Mouse (Mus musculus): ENCODE results near the gene Usp47.
"Not testable (repeated sequence)": the region's sequence is repeated elsewhere in the genome, so short reads cannot be mapped to it uniquely, and the experiment has no call there.

The Usp47 gene

DNA sequence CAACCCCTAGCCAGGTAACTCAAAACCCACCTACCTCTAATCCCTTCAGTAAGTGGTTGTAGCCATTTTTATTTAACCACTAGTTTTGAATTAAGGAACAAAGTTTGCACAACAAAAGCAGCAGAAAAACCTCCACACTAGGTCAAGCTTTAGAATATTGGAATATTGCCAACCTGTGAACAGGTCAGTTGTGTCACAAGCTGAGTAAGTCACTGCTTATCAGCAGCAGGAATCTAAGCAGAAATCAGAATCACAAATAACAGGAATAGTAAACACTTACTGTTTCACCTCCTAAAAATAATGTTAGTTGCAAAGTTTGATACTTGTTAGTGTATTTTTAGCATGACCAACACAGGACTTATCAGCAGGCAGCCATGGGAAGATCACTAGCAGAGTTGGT, 17.0 kb downstream of the Usp47 start:
- DNase-seq (ENCODE audit: low read depth, low spot score): no peak

DNA sequence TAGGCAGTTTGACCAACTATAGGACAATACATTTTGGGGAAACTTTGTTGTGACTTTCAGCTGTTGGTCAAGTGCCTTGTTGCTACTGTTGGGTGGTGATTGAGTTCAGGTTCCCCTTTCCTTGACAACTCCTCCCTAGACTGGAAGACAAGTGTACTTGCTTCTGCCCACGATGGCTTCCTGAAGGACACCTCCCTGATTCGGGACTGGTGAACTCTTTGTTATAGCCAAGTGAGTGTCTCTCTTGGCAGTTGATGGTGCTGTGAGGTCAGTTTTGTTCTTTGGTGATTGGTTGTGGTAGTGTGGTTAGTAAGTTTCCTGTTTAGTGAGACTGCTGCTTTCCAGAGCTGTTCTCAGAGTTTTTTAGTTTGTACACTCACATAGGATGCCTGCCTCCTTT, 19.5 kb downstream of the Usp47 start:
- no peak for DNase-seq (ENCODE audit: low read depth, low spot score)

DNA sequence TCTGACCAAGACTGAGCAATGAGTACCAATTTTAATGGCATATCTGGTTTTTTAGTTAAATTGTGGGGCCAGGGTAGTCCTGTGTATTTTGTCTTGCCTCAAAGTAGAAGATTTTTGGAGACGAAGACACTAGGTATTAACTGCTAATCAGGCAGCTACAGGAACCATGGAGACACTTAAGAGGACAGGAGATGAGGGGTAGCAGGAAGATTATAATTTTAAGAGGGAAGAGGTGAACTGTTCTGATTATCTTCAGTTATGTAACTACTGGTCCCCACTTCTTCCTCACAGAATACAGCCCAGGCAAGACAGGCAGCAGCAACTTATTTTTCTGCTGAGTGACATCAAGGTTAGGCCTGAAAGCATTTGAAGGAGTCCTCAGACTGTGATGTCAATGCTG, 21.9 kb downstream of the Usp47 start:
- DNase-seq (ENCODE audit: low read depth, low spot score): no peak

DNA sequence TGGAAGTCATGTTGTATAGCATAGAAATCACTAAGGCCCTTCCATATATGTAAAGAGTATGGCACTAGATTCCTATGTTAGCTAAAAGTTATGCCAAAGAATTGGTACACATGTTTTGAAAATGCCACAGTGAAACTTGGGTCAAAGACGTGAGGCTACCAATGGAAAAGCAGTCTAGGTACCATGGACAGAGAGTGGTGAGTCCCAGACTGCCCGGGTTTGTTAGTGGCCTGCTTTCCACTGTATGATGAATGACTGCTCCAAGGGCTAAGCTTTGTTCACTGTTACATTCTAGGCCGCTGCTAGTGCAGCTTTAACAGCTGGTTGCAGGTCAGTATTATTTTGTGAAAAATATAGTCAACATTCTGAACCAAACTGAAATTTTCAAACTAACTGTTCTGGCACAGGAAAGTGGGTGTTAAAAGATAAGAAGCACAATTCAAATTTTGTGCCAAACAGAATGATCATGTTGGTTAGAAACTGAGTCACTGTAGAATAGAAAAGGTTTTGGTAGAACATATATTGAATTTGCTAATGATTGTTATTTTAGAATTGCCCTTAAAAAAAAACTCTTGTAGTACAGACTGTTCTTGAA, 22.6 kb downstream of the Usp47 start:
- no peak for DNase-seq (ENCODE audit: low read depth, low spot score)

DNA sequence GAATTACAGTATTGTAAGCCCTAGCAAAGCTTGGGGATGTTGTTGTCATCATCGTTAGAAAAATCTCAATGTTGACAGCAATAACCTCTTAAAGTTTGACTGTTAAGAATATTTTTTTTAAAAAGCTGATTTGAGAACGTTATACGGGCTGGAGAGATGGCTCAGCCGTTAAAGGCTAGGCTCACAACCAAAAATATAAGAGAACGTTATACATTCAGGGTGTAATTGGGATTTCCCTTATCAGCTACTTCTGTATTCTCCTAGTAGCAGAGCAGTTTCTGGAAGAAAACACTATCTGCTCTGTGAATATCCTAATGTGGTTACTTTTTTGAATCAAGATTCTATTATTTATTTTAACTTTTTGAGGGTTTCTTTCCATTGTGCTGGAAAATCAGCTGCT, 25.3 kb downstream of the Usp47 start:
- no peak for DNase-seq (ENCODE audit: low read depth, low spot score)

DNA sequence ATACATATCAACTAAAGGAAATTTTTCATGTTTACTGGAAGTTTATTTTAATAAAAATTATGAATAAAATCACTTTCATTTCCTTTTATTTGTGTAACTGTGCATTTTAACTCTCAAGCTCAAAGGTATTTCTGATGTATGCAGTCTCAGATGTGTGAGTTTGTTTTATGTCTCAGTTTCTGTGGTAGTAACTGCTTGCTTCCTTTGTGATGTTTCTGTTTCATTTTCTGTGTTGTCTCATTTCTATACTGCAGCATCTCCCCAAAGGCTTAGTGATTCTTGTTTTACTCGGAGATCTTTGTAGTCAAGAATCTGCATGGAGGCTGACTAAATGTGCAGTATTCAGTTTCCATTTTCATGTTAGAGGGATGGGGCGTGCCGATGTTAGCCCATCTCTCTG, 30.4 kb downstream of the Usp47 start:
- no peak for DNase-seq (ENCODE audit: low read depth, low spot score)

DNA sequence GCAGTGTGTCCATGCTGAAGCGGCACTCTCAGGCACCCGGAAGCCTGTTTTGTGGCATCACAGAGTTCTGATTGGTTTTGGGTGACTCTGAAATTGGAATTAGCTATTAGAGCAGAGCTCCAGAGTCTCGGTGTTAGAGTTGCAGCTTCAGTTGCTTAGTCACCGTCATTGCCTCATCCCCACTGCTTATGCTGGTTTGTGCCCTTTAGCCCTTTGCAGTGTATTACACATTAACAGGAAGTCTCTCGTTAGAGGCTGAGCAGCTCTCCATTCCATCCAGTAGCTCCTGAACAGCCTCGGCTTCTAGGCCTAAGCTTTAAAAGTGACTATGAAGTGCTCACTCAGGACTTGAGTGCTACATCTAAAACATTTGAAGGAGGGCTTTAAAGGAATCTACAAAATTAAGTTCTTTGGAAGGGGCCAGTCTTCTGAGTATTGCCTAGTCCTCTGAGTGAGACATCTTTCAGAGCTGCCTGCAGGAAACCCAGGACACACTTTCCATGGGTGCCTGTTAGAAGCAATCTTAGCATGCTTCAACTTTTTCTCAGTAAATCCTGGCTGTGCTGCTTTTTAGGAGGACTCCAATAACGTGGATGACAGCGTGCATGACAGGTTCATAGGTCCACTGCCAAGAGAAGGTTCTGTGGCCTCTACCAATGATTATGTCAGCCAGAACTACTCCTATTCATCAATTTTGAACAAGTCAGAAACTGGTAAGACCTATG, 32.8 kb downstream of the Usp47 start:
- DNase-seq (ENCODE audit: low read depth, low spot score): no peak

DNA sequence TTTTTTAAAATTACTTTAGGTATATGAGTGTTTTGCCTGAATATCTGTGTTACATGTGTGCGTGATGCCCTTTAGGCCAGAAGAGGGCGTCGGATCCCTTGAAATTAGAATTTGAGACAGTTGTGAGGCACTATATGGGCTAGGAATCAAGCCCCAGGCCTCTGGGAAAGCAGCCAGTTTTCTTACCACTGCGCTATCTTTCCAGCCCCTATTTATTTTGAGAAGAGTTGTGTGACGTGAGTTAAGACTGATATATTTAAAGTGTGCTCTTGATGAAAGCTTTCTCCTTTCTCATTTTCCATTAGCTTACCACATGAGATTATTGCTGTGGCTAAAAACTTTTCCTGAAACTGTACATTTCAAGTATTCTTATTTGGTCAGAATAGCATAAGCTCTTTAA, 51.6 kb downstream of the Usp47 start:
- DNase-seq (ENCODE audit: low read depth, low spot score): no peak

DNA sequence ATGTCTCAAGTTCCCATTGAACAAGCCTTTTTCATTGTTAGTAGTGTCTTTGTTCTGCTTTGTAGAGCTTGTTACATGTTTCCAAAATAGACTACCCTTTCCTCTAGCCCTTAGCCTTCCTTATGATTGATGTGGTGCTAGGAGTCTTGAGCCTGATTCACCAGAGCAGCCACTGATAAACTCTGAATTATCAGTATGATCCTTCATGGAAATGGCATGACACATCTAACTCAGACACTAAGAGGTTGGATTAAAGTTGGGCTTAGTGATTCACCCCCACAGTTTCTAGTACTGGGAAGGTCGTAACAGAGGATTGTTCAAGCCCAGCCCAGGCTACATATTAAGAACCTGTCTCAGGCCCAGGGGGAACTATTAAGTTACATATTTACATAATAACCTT, 59.3 kb downstream of the Usp47 start:
- no peak for DNase-seq (ENCODE audit: low read depth, low spot score)

DNA sequence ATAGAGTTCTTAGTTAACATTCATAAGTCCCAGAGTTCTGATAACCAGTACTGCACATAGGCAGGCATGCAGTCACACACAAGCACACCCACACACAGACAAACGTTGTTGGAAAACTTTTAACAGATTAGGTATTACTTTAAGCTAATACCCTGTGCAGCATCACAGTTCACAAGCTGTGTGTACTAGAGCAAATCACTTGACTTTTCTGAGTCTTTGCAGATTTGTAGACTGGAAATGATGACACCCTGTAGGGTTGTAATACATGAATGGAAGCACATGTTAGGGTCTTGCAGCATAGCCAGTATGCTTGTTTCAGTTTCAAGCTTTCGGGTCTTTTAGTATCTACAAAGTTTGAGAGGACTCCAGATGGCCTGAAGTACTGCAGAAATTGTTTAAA, 60.9 kb downstream of the Usp47 start:
- no peak for DNase-seq (ENCODE audit: low read depth, low spot score)

DNA sequence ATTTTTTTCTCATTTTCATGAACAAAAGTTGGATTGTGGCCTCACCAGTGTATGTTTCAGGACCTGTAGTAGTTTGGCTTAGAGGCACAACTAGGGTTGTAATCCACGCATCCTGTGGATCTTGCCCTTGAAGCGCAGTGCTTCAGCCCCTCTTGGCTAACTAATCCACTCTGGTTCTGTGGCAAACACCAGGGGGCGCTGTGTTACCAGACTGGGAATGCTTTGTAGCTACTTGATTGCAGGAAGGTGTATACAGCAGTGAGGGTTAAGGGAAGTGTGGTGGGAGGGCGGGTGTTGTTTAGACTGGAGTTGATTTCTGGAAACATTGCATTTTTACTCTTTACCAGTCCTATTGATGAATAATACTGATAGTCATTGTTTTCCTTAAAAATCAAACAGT, 61.8 kb downstream of the Usp47 start:
- DNase-seq (ENCODE audit: low read depth, low spot score): peak; percentile 79

DNA sequence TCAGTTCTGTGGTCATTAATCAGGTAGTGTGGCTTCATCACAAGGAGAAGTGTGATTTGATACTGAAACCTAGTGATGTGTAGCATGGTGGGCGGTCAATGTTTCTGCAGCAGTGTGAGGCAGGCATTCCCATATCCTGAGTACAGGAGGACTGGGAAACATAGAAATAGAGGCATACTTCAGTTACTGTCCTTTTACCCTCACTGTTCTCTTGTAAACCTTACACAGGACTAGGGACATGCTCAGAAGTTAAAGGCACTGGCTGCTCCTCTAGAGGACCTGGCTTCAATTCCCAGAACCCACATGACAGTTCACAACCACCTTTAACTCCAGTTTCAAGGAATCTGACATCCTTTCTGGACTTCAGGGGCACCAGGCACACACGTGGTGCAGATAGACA, 62.9 kb downstream of the Usp47 start:
- no peak for DNase-seq (ENCODE audit: low read depth, low spot score)

DNA sequence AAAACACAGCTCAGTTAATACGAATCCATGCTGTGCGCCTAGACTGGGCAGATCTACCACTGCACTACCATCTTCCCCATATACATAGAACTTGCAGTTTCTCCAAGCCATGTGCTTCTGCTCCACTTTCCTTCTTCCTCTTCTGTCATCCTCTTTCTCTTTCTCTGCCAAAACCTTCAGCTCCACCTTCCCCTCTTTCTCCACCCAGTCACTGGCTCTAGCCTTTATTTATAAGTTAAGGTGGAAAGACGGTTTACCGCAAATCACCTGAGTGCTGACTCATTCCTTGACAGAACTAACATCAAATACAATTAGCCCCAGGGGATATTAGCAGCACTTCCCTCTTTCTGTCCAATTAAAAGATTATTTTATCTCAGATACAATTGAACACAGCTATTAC, 71.6 kb downstream of the Usp47 start:
- DNase-seq (ENCODE audit: low read depth, low spot score): not testable (repeated sequence)

DNA sequence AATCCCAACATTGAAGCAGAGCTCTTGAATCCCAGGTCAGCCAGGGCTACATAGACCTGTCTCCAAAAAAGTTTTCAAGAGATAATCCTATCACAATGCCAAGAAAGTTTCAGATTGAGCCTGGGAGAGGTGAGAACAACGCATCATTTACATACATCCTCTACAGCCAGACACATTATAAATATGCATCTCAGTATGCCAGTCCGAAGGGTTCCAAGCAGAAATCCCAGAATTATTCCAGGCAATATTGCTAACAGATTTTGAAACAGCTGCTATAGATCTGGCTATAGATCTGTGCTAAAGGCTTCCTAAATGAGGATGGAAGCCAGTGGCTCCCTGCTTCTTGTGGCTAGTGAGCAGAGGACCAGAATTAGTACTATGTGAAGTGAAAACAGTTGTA, 77.6 kb downstream of the Usp47 start:
- DNase-seq (ENCODE audit: low read depth, low spot score): no peak

DNA sequence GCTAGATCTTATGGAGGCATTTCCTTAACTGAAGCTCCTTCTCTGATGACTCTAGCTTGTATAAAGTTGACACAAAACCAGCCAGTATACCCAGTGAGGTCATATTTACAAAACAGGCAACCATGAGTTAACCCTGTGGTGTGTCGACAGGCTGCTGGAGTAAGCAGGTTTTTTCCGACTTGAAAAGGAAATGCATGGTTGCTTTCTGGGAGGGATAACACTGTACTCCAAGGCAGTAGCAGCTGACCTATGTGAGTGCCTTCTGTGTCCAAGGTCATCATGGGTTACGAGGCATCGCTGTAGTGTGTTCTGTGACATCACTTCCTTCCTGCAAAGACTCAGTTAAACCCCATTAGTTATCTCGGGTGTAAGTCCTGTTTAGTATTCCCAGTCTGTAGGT, 79.6 kb downstream of the Usp47 start:
- no peak for DNase-seq (ENCODE audit: low read depth, low spot score)

DNA sequence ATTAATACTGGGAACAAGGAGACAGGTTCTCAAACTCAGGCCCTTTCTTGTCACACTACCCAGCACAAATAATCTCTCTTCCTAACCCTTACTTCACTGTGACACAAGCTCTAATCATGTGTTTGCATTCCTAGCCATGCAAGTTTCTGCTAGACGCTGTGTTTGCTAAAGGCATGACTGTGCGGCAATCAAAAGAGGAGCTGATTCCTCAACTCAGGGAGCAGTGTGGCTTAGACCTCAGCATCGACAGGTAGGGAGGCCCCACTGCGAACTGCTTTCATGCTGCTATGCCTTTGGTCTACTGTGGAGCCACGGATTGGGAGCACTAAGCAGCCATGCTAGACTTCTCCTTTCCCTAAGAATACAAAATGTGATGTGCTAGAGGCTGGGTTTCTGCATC, 80.5 kb downstream of the Usp47 start:
- DNase-seq (ENCODE audit: low read depth, low spot score): no peak

DNA sequence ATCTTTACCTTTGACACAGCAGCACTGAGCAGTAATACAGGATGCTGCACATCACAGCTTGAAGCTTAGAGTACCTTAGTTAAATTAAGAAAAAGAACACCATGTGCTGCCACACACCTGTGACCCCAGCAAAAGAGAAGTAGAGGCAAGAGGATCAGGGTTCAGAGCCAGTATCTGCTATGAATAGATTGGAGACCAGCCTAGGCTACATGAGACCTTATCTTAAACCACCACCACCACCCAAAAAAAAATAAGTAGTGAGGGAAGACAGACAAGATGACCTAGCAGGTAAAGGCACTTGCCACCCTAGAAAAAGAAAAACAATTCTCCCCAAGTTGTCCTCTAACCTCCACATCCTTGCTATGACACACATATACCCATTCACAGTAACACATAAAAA, 85.5 kb downstream of the Usp47 start:
- DNase-seq (ENCODE audit: low read depth, low spot score): no peak

DNA sequence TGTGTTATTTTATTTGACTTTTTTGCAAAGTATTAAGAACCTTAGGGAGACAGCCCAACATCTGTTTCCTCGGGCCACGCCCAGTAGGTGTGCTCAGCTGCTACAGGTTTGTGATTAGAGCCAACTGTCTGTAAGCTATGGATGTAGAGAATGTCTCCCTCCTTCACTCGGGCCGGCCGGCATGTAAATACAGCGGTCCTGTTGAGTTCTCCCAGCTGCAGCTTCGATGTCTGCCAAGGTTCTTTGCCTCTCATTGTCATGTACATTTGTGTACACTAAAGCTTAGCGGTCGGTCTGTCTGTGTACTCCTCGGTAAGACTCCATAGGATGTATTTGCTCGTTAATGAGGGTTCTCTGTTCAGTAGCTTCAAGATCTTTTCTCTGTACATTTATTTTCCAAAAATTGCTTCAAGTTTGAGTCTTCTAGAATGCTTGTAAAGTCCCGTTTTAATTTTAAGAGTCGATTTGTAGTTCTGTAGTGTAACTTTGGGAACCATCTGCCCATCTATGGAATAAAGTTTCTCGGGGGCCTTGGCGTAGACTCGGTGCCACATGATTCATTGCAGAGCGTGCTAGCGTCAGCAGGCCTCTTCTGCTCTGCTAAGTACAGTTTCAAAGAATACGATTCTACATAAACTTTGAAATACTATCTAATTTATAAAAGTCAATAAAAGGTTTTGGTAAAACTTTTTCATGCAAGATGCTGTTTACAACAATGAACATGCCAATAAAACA, 87.5 kb downstream of the Usp47 start:
- no peak for DNase-seq (ENCODE audit: low read depth, low spot score)

DNA sequence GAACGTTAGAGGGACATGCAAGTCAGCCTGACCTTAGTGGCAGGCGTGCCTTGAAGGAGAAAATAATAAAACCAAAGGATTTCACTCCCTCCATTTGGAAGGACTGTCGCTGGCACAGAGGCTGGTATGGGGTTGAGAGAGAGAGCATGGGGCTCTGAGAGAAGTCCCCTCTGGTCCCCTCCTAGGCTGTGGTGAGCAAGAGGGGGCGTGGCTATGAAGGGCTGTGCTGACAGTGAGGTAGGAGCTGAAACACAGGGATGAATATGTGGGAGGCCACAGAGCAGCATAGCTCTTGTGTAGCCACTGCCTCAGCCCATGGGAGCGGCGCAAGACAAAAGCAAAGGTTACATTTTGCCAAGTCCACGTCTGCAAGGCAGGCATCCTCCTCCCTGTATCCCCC, 94.2 kb downstream of the Usp47 start:
- DNase-seq (ENCODE audit: low read depth, low spot score): no peak

DNA sequence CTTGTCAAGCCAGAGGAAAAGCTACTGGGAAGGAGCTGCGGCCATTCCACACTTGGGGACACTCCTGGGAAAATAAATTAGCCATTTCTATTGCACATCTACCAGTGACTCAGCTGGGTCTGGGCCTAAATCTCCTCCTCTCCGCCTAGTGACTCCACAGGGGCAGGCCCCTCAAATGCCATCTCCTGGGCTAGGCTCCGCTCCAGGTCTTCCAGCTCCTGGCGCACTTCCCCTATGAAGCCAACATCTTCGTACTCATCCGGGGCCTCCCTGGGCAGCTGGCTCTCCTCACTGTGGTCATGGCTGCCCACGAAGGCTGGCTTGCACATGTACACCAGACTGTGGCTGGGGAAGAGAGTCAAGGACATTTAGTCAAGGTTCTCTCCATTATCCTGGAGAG, 94.8 kb downstream of the Usp47 start:
- DNase-seq (ENCODE audit: low read depth, low spot score): no peak

DNA sequence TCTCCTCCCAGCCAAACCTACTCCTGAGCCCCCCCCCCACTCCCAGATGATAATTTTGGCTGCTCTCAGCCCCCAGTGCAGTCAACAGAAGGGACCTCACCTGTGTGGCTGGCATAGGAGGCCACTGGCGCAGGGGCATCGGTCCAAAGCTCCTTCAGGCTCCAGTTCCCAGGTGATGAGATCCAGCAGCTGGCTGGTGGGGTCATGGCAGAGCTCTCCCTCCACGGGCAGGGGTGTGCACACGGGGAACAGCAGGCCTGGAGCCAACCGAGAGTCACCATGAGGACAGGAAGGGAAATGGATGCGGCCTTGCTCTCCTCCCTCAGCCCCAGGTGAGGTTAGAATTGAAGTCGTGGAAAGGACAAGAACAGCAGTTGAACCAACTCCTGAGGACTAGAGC, 95.9 kb downstream of the Usp47 start:
- DNase-seq (ENCODE audit: low read depth, low spot score): no peak

DNA sequence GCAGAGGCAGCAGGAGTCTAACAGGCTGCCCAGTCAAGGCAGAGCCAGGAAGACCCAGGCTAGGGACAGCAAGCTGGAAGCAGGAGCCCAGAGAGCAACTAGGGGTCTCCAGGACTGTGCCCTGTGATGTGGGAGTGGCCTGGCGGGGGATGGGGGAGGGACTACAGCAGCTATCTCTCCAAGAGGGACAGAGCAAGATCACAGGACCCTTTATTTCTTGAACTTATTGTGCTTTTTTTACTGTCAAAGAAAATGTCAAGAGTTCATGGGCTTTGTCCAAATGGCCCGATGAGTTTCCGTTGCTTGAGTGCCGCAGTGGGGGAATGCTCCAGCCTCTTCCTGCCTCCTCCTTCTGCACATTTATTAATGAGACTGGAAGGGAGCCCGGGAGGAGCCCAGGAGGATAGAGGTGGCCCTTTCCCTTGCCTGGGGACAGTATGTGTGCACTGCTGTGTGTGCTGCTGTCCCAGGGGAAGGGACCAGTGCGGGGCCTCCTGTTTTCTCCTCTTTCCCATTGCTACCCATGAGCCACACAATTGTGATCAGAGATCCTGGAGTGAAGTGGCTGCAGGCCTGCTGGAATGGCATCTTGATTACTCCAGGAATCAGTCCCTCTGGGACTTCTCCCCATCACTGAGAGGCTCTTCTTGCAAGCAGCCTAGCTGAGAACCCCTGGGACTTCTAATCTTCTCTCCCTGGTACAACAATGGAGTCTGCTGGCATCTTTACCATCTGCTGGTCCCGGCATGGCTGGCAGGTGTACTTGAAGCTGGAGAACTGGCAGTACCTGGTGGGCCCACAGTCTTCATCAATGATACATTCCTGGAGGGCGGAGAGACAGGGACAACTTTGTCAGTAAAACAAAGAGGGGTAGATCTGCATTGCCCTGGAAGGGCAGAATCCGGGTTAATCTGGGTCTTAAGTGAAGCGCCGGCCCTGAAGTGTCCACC, 97.8 kb downstream of the Usp47 start:
- no peak for DNase-seq (ENCODE audit: low read depth, low spot score)

Data from retina, postnatal 7 days (tissue).